ENCODE assay signal across 7 mouse cellular contexts in the genomic region with DNA sequence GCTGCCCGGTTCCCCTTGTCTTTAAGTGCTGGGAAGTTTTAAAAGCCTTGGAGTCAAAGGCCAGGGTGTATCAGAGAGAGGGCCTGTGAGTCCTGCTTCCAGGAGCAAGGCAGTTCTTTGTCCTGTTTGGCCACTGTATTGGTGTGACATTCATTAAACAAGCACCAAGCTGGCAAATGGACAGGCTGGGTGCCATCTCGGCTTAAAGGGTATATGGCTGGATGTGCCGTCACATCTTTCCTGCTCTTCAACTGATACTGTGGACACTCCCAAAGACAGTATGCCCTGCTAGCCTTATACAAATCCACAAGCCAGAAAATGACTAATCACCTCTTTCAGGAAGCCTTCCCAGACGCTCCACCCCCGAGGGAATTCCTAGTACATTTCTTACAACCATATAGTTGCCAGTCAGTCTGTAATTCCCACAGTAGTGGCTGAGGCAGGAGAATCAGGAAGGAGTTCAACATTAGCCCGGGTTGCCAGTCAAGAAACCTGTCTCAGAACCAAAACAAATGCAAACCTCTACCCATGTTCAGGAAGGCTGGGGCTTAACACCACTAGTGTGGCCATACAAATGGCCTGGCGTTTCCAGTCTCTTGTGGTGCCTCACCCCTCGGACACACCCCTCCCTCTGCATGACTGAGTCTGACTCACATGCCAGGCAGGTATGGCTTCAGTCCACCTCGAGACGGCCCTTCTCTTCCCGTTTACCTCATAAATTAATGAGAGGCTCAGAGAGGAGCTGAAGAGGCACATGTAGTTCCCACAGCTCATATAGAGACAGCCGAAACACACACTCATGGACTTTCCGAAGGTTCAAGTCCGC.
DNase-seq lines count a peak whose midpoint lies in the region; ATAC-seq and TF ChIP-seq lines count a peak whose summit lies in the region.

No protein-coding gene starts in this region.

- H3K9ac ChIP-seq in neural tube, embryonic 11.5 days (ENCODE audit: low read length) = no peak overlapping the region
- peak overlapping the region; percentile 46; the same call in 1 of the 2 replicates for H3K9ac ChIP-seq in limb, embryonic 12.5 days (replicated peaks)
- peak overlapping the region; percentile 67; the same call in 1 of the 2 replicates for H3K9ac ChIP-seq in stomach, embryonic 15.5 days

- H3K9me3 ChIP-seq in neural tube, embryonic 11.5 days (ENCODE audit: control insufficient read depth, low read length) = no peaks in the 10 kb centered on the region
- H3K9me3 ChIP-seq in limb, embryonic 12.5 days = no peaks in the 10 kb centered on the region
- H3K9me3 ChIP-seq in stomach, embryonic 15.5 days = no peaks in the 10 kb centered on the region

- no peak for DNase-seq in neural tube, embryonic 11.5 days (ENCODE audit: low spot score)
- no peak for DNase-seq in neural tube, embryonic 10.5 days (ENCODE audit: extremely low spot score, low spot score)
- DNase-seq in spleen, postnatal 10 days (ENCODE audit: low spot score in 2 of 2) = no peak
- no peak for DNase-seq in right cerebral cortex, postnatal 14 days

- H3K4me1 ChIP-seq in neural tube, embryonic 11.5 days (ENCODE audit: control insufficient read depth, insufficient read depth, low read length) = peaks cover 19% of the 10 kb centered on the region
- H3K4me1 ChIP-seq in embryonic fibroblast, embryonic 13.5 days (ENCODE audit: control insufficient read depth, insufficient read depth, low read length) = peaks cover 39% of the 10 kb centered on the region
- H3K4me1 ChIP-seq in limb, embryonic 12.5 days (replicated peaks) = peaks cover 86% of the 10 kb centered on the region
- peaks cover 72% of the 10 kb centered on the region for H3K4me1 ChIP-seq in stomach, embryonic 15.5 days

- ATAC-seq in neural tube, embryonic 11.5 days (ENCODE audit: insufficient read depth, low FRiP score, low TSS enrichment) = no peak
- ATAC-seq in limb, embryonic 12.5 days (ENCODE audit: insufficient number of reproducible peaks, insufficient read depth, low FRiP score, low TSS enrichment, low read depth) = no peak
- no peak; the same call in 1 of the 2 replicates for ATAC-seq in stomach, embryonic 15.5 days (ENCODE audit: insufficient read depth, low FRiP score, low read depth)

- peak; percentile 22; the same call in 1 of the 2 replicates for TF ChIP-seq POLR2A in embryonic fibroblast, embryonic 13.5 days (IDR thresholded peaks at IDR 0.05; ENCODE audit: low read depth, low read length)

- TF ChIP-seq CTCF in embryonic fibroblast, embryonic 13.5 days (IDR thresholded peaks at IDR 0.05; ENCODE audit: borderline replicate concordance, insufficient read depth, low read length) = no peak

- H3K27me3 ChIP-seq in neural tube, embryonic 11.5 days (ENCODE audit: control insufficient read depth, insufficient read depth, low read length) = no peaks in the 10 kb centered on the region
- H3K27me3 ChIP-seq in limb, embryonic 12.5 days = no peaks in the 10 kb centered on the region
- H3K27me3 ChIP-seq in stomach, embryonic 15.5 days (replicated peaks) = no peaks in the 10 kb centered on the region

- no peaks in the 10 kb centered on the region for H3K36me3 ChIP-seq in neural tube, embryonic 11.5 days (ENCODE audit: control insufficient read depth, insufficient read depth, low read length)
- H3K36me3 ChIP-seq in limb, embryonic 12.5 days = peaks cover 23% of the 10 kb centered on the region
- no peaks in the 10 kb centered on the region for H3K36me3 ChIP-seq in stomach, embryonic 15.5 days

- 52% methylated on average over 14 of the region's 14 CpGs for WGBS in neural tube, embryonic 11.5 days
- 38% methylated on average over 14 of the region's 14 CpGs for WGBS in limb, embryonic 12.5 days
- 42% methylated on average over 14 of the region's 14 CpGs for WGBS in stomach, embryonic 15.5 days

- H3K4me3 ChIP-seq in neural tube, embryonic 11.5 days (ENCODE audit: low read depth, low read length) = no peak overlapping the region
- H3K4me3 ChIP-seq in embryonic fibroblast, embryonic 13.5 days (ENCODE audit: insufficient read depth, low read length) = peak overlapping the region; percentile 0; the same call in 1 of the 2 replicates
- H3K4me3 ChIP-seq in limb, embryonic 12.5 days (replicated peaks) = peak overlapping the region; percentile 81
- peak overlapping the region; percentile 54 for H3K4me3 ChIP-seq in stomach, embryonic 15.5 days (replicated peaks)

- H3K27ac ChIP-seq in neural tube, embryonic 11.5 days (ENCODE audit: low read depth, low read length) = no peak overlapping the region
- H3K27ac ChIP-seq in embryonic fibroblast, embryonic 13.5 days (ENCODE audit: insufficient read depth, low read length) = peak overlapping the region; percentile 92
- H3K27ac ChIP-seq in limb, embryonic 12.5 days = peak overlapping the region; percentile 99
- H3K27ac ChIP-seq in stomach, embryonic 15.5 days = peak overlapping the region; percentile 96

- peak overlapping the region; percentile 50; the same call in 1 of the 2 replicates for H3K4me2 ChIP-seq in neural tube, embryonic 11.5 days (ENCODE audit: low read depth)
- peak overlapping the region; percentile 84 for H3K4me2 ChIP-seq in limb, embryonic 12.5 days
- H3K4me2 ChIP-seq in stomach, embryonic 15.5 days = peak overlapping the region; percentile 58
